Mouse (Mus musculus): ENCODE results near the gene Ints1.

DNA sequence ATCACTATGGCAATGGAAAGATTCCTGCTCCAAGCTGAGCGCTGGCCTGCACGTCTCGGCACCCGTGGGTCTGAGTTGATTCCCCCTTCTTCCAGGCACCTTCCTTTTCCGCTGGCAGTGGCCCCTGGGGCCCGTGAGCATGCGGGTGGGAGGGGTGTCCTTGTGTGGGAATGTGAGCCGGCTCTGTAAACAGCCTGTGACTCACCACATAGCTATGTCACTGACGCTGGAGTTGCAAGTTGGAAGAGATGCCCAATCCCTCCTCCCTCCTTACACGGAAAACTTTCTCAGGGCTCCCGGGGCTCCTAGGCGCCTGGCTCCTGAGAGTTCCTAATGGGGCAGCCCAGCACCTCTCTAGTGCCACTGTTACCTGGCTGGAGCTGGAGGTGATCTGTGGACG, 21.4 kb upstream of the Ints1 start:
- TF ChIP-seq CTCF (conservative IDR thresholded peaks at IDR 0.05; ENCODE audit: low read length) (no peak), POU5F1 (IDR thresholded peaks at IDR 0.05; ENCODE audit: borderline replicate concordance, low read length) (no peak)

All from E14TG2a.4 (cell line).